Mouse (Mus musculus): ENCODE results near the gene Hsd17b11.
"Not testable (repeated sequence)": the region's sequence is repeated elsewhere in the genome, so short reads cannot be mapped to it uniquely, and the experiment has no call there.

Hsd17b11 gene

DNA sequence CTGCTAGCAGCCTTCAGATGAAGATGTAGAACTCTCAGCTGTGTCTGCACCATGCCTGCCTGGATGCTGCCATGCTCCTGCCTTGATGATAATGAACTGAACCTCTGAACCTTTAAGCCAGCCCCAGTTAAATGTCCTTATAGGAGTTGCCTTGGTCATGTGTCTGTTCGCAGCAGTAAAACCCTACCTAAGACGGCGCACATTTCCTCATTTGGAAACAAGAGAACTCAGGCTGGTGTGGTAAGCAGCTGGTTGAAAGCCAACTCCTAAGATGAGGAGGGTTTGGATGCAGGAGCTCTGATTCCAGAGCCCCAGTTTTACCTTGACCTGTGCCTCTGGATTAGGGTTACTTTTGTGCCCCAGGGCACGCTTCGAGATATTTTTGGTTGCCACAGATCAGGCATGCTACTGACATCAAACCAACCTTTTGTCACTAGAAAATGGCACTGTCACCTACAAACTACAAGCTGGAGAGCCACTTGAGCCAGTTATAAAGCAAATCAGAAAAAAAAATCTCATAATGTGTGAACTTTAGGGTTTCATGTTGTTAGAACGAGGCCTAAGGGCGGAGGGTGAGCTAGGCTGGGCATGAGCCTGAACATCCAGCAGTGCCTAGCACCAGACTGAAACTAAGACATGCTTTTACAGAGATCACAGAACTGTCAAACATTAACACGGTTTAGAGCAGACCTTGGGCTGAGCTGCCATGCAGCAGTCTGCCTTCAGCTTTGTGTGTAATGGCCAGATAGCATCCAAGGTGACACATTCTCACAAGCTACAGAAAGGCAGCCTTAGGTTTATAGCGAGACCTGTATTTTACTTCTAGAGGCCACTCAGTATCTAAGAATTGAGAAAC is 40.8 kb downstream of the Hsd17b11 start:
- no peak for DNase-seq (ENCODE audit: low spot score)

DNA sequence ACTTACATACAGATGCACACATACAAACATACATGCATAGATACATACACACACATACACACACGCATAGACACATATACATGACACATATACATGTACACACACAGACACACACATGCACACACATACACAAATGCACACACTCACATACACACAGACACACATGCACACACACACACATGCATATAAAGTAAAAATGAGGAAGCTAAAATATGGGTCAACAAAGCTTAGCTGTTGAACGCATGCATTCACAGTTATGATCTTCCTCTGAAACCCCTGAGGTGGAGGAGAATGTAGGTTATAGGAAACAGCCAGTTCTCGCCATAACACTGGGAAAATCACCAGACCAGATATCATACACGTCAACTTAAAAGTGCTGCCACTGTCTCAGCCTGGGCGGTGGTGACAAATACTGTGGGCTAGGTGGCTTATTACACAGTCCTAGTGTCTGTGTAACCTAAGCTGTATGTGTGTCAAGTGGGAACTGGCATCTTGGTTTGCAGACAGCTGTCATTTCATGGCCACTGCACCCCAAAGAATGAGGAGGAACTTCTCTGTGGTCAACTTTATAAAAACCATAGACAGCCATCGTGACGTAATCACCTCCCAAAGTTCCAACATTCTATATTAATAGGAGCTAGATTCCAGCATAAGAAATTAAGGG is 43.7 kb downstream of the Hsd17b11 start:
- DNase-seq (ENCODE audit: low spot score), result no peak

DNA sequence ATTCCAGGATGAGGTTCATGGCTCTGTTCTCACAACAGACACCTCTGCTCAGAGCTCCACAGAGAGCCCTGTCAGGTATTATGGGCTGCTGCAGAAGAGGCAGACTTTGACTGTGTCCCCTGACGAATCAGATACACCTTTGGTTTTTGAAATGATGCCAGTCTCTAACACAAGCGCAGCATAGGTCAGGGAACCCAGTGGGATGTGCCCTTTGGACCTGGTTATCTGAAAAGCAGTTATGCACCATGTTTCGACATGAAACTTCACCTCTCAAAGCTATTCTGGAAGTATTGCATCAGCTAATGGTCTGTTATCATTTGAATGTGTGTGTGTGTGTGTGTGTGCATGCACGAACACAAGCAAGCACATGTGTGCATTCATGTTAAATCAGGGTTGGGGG is 44.4 kb downstream of the Hsd17b11 start, which contains the start of gene Hsd17b13:
Hsd17b13 (minus strand) TSS at position 114 of the 400 bp plus-strand sequence.
- DNase-seq (ENCODE audit: low spot score), result no peak

DNA sequence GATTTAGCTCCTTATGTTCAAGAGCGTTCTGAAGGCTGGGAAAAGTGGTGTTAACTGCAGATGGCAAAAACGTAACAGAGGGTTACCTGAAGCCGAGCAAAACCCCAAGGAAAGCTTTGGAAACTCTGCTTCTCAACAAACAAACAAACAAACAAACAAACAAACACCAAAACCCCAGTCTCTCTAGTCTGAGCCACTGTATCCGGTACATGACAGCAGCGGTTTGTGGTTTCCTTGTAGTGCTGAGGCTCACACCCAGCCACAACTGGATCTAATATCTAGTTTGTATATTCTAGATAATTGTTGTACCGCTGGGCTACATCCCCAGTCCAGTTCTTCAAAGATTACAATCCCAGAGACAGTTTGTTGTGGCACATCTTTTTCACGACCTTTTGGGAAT is 46.0 kb downstream of the Hsd17b11 start:
- no peak for DNase-seq (ENCODE audit: low spot score)

DNA sequence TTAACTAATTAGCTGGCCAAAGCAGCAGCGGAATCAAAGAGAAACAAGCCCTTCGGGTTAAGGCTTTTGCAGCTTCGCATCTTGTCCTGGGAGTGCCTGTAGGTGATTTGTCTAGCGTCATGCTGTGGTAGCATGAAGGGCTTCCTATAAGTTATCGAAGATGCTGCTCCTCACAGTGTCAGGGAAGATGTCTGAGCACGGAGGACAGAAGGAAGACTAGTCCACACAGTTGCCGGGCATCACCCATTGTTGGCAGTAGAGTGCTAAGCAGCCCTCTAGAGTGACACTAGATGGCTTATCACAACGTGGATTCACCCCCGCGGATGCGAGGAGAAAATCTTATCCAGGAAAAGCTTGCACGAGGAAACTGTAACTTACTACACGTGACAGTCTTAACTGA is 48.9 kb downstream of the Hsd17b11 start:
- no peak for DNase-seq (ENCODE audit: low spot score)

DNA sequence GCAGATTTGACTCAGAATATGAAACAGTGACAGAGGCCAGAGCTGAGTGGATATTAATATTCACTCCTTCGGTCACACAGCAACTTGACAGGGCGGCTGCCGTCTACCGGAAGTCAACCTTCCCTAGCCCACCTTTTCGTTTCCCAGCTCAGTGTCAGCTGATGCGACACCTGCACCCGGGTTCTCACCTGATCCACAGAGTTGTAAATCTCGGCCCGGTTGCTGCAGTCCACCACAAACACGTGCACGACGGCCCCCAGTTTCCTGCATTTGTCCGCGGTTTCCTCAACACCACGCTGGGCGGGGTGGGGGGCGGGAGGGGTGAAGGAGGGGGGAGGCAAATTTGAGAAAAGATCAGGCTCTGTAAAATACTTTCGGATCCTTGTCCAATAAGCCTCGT is 49.3 kb downstream of the Hsd17b11 start:
- DNase-seq (ENCODE audit: low spot score), result no peak

DNA sequence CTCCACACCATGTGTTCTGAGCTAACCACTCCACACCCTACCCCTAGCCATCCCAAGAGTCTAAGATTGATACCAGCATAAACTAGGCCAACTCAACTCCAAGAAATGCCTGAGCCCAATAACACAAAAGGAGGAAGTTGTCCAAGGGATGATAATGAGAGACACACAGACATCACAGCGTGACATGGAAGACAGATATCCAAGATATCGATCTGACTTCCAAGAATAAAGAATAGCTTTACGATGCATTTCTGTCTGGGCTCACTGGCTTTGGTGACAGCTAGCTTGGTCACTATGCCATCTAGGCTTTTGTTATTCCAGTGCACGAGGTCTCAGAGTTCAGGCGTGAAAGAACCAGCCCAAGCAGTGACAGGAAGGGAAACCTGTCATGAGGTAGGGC is 50.7 kb downstream of the Hsd17b11 start:
- no peak for DNase-seq (ENCODE audit: low spot score)

DNA sequence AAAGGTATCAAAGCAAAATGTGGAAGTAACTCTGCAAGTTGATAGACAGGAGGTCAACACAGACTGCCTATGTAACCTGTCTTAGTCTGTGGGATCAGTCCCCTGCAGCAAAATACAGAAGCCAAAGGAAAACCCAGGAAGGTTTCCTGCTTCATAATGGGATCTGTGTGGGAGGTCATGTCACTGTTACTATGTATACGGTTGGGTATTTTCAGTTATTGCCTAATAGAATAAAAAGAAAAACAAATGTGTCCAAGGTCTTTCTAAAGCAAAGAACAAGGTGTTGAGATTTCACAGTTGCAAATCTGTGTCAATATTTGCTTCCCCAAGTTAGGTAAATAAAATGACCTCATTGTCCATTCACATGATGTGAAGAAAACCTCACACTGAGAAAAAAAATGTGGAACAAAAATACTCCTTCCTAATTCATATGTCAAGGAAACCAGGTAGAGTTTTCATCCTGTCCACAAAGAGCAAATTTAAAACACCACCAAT is 58.7 kb downstream of the Hsd17b11 start:
- no peak for DNase-seq (ENCODE audit: low spot score)

DNA sequence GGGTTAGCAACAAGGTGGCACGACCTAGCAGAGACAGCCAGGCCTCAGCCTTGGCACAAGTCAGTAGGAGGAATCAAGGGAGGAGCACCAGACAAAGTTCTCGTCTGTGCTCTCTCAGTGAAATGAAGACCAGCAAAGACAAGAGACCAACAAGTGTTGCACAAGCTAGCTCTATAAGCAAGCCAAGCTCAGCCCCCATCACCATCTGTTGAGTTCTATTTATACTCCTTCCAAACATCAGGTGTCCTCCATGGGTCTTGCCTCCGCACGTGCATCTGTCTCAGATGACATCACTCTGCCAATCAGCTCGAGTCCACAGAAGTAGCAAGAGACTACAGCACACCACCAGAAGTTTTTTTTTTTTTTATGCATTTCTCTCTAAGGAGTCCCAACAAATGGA is 67.1 kb downstream of the Hsd17b11 start:
- no peak for DNase-seq (ENCODE audit: low spot score)

DNA sequence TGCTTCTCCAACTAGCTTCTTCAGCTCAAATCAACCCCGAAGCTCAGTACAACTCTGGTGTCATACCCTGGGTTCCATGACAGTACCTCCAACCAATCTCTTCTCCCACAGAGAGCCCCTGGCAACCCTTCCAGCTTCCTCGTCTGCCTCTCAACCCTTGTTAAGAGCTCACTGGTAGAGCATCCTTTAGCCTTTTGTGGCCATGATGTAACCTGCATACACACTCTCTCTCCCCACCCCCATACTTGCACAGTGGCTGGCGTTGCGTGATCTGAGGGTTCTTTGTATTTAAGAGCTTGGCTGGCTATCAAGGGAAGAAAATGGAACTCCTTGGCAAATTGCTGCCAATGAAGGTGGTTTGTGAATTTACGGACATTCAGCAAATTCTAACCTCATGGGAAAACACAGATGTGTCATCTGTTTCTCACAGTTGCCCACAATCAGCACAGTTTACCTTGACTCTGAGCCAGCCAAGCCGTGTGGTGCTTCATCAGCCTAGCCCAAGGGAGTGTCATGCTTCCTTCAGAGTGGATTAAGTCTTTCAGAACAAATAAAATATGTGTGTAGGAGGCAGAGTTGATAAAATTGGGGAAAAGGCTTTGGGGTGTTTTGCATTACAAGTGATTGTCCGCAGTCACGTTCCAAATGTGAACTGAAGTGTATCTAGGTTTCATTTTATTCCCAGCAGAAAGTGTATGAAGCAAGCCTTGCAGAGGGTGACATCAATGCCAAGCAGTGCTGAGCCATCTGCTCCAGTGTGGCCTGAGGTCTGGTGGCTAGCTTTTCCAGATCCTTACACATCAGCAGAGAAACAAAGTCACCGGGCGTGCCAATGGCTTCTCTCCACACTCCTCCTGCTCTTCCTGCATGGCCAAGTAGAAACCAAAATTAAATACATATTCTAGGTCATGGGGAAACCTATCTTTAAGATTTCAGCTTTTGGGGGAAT is 68.3 kb downstream of the Hsd17b11 start:
- no peak for DNase-seq (ENCODE audit: low spot score)

DNA sequence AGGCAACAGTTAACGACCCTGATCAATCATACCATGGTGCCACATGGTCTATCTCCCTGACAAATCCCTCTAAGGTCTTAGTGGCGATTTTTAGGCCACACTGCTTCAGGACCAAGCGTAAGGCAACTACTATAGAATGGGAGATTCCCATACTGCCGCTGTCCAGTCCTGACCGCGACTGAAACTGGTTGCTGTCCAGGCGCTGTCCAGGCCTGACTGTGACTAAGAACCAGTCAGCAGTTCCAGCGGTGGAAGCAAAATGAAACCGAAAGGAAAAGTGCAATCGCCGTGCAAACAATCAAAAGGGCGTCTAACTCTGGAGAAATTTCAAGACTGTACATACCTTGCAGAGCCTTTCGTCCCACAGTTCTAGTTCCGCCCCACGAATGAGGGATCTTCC is 71.6 kb downstream of the Hsd17b11 start:
- not testable (repeated sequence) for DNase-seq (ENCODE audit: low spot score)

DNA sequence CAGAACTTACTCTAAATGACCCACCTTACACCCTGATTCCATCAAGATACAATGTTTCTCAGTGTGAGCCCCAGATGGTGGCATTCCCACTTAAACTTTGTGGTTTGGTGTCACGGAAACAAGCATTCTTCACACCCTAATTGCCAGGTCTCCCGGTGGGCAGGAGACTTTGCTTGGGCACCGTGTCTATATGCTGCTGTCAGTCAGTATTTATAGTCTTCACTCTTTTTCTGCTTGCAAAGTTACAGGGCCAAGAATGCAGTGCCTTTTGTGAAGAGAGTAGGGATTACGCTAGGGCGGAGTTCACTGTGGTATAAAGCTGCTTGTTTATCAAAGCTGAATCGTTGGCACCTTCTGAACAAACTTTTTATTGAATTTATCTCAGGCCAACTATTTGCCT is 78.5 kb downstream of the Hsd17b11 start:
- no peak for DNase-seq (ENCODE audit: low spot score)

DNA sequence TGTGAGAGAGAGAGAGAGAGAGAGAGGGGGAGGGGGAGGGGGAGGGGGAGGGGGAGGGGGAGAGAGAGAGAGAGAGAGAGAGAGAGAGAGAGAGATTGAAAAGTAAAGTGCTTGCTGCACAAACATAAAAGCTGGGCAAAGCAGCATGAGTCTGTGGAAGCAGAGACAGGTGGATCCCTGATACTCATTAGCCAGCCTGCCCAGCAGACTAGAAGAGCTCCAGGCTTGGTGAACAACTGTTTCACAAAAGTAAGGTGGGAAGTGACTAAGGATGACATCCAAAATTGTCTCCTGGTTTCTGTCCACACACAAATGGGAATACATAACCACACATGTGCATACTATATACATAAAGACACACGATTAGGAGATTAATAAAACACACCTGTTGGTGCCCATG is 81.9 kb downstream of the Hsd17b11 start:
- no peak for DNase-seq (ENCODE audit: low spot score)
